Mouse (Mus musculus): ENCODE measurements around the gene Snx6.

DNA sequence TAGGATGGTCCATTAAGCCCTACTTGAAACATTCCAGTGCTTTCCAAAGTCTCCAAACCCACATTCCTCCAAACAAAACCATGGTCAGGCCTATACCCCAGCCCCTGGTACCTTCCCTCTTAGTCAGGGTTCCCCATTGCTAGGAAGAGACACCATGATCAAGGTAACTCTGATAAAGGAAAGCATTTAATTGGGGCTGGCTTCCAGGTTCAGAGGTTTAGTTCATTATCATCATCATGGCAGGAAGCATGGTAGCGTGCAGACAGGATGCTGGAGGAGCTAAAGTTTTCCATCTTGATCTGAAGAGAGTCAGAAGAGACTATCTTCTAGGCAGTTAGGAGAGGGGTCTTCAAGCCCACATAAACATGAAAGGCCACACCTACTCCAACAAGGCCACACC, 46.1 kb upstream of the Snx6 start:
- TF ChIP-seq CTCF (IDR thresholded peaks at IDR 0.05; ENCODE audit: extremely low read depth, insufficient read length, insufficient replicate concordance, low read depth, low read length): no peak
- TF ChIP-seq POLR2A (IDR thresholded peaks at IDR 0.05; ENCODE audit: low read depth, low read length): no peak
